ENCODE assay signal across 8 mouse cellular contexts in the genomic region with DNA sequence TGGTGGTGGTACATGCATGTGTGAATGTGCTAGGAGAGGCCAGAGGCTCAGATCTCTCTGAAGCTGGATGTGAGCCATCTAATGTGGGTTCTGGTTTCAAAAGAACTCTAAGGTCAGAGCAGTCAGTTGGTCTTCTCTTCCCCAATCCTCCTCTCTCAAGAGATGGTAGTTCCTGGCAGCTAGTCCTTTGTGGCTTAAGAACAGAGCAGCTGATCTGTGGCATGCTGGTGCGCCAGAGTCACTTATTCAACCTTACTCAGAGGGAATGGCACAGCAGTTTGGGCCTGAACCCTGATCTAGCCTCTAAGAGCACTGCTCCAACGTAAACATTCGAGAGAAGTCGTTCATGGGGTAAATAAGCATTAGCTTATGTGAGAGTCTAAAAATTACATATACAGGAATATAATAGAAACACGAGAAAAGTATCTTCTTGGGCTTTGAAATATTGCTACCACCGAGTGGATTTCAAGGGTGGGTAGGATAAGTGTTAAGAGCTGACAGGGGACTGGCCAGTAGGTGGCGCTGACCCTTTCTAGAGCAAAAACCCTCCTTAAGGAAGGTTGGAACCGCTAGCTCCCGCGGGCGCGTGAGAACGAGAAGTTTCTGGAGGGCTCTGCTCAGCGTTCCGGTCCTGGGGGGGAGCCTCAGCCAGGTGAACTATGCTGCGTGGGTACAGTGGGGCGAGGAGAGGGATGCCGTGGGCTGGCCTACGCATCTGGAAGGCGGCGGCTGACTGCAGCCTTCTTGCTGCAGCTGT. TPM values are rescaled to one million over a fixed set of nuclear protein-coding genes. Genes with fewer than 3 reads are reported as not detected.
DNase-seq lines count a peak whose midpoint lies in the region; ATAC-seq lines count a peak whose summit lies in the region.

A gene (plus strand): TSS at position 553 of the 757 bp plus-strand sequence.

- H3K9me3 ChIP-seq in intestine, embryonic 14.5 days (ENCODE audit: control insufficient read depth, low read length): no peaks in the 10 kb centered on the region

- peaks cover 53% of the 10 kb centered on the region for H3K36me3 ChIP-seq in intestine, embryonic 14.5 days (ENCODE audit: control insufficient read depth, insufficient read depth, low read length)

- H3K27ac ChIP-seq in intestine, embryonic 14.5 days (ENCODE audit: low read depth): peak within 1 kb of the TSS; percentile 97

- peak within 1 kb of the TSS; percentile 65 for H3K4me2 ChIP-seq in intestine, embryonic 14.5 days (ENCODE audit: low read length)

- H3K27me3 ChIP-seq in intestine, embryonic 14.5 days (replicated peaks; ENCODE audit: control insufficient read depth, insufficient read depth, low read length): no peaks in the 10 kb centered on the region

- peak within 1 kb of the TSS; percentile 93 for H3K9ac ChIP-seq in intestine, embryonic 14.5 days (ENCODE audit: low read length)

- DNase-seq in adrenal gland, adult 2 months: peak; percentile 83
- DNase-seq in embryo, embryonic 11 days: peak; percentile 94
- peak; percentile 72 for DNase-seq in gastrocnemius, postnatal 25 days
- DNase-seq in intestine, embryonic 14.5 days (ENCODE audit: low spot score): peak; percentile 90
- peak; percentile 83 to 93 for DNase-seq in left cerebral cortex, postnatal 10 days (ENCODE audit: extremely low spot score in 1 of 2, low spot score in 2 of 2)
- peak; percentile 92 to 94 for DNase-seq in right cerebral cortex, postnatal 10 days (ENCODE audit: low spot score in 2 of 2)
- peak; percentile 89 for DNase-seq in urinary bladder, postnatal 14 days (ENCODE audit: low spot score)

- H3K4me3 ChIP-seq in intestine, embryonic 14.5 days (ENCODE audit: low read depth, low read length): peak within 1 kb of the TSS; percentile 77

- ATAC-seq in intestine, embryonic 14.5 days (replicated peaks; ENCODE audit: low FRiP score, low TSS enrichment, low read depth): peak; percentile 82
- ATAC-seq in megakaryocyte progenitor cell, adult 5-6 weeks (replicated peaks; ENCODE audit: poor library complexity): peak; percentile 74

- intact Hi-C loops in left cerebral cortex, postnatal 10 days (cut with DNase I): loop anchor here (5.0 kb wide), 1 partner anchor 46 kb away; no protein-coding TSS in a partner anchor

- H3K4me1 ChIP-seq in intestine, embryonic 14.5 days (replicated peaks; ENCODE audit: control insufficient read depth, insufficient read depth, low read length): peaks cover 7% of the 10 kb centered on the region

- 3% methylated on average over 21 of the region's 21 CpGs for WGBS in intestine, embryonic 14.5 days

RNA-seq across cellular contexts. Expression of the gene that starts here (rescaled TPM):
- total RNA-seq in adrenal gland, adult 2 months (2021): 10 to 100 TPM; 22.8 to 25.3 TPM
- 5.5 and 7.1 TPM in 2 replicates for polyA plus RNA-seq in adrenal gland, adult 2 months (2012; rRNA removed)
- total RNA-seq in gastrocnemius, postnatal 25 days (2021): 10 to 100 TPM; 11.4 to 13.1 TPM
- 11.9 and 13.2 TPM in 2 replicates for polyA plus RNA-seq in intestine, embryonic 14.5 days (2014; fragmentation: Nextera tagmentation; extraction: Ambion mirVana)
- 10 to 100 TPM; 22.8 to 24.4 TPM for total RNA-seq in left cerebral cortex, postnatal 10 days (2021)
- total RNA-seq in megakaryocyte progenitor cell, adult 5-6 weeks (2015): 30.0 and 43.0 TPM in 2 replicates
- 27.8 and 35.8 TPM in 2 replicates for total RNA-seq in megakaryocyte progenitor cell, adult 5-6 weeks (2017)

Comparison
In these comparisons a context has a peak if more than half of its experiments do, and no peak if none do; other contexts are left out.
1. Peak in every context shown above with its lines: DNase-seq, ATAC-seq, H3K4me3 ChIP-seq and H3K27ac ChIP-seq.